Comparison of ENCODE assay signal across 18 mouse cellular contexts in the genomic region with DNA sequence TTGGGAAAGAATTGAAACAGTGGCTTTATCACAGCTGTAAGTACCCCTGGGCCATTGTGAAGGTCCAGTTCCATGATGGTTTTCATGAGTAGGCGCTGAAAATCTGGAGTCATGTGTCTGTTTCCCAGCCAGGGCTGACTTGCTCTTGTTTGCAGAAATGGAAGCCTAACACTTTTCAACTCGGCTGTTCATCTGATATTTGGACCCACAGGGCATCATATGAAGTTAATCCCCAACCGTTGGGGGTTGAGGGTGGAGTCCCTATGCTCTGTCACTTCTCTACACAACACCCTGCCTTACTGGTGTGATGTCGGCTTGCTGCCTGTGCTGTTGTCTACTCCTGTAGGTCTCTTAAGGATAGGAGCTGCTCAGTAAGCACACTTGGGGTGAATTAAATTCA.
"Had no signal": no experiment of that assay in that cellular context is flagged by ENCODE, and none has a peak within 500 bp of the region (broad histone marks: within the 10 kb centered on the region; RNA-seq: fewer than 3 reads in every experiment).

No protein-coding gene starts in this region.

- H3K36me3 ChIP-seq: lung, embryonic 15.5 days; midbrain, embryonic 13.5 days; midbrain, embryonic 15.5 days; neural tube, embryonic 12.5 days; stomach, embryonic 15.5 days had no signal

- ATAC-seq: liver, postnatal 0 days; lung, postnatal 0 days; midbrain, embryonic 13.5 days; midbrain, embryonic 15.5 days had no signal

- H3K27ac ChIP-seq: lung, embryonic 15.5 days; macrophage; midbrain, embryonic 13.5 days; midbrain, embryonic 15.5 days; neural tube, embryonic 12.5 days; stomach, embryonic 15.5 days; stomach, postnatal 0 days had no signal

- DNase-seq: liver, postnatal 0 days; lung, adult 2 months; lung, postnatal 14 days; lung, postnatal 36 days; right cerebral cortex, postnatal 14 days; thymus, adult 2 months; thymus, postnatal 25 days; thymus, postnatal 4 days had no signal

- H3K4me3 ChIP-seq: lung, embryonic 15.5 days; megakaryocyte, embryonic 14.5 days; midbrain, embryonic 13.5 days; midbrain, embryonic 15.5 days; neural tube, embryonic 12.5 days; stomach, embryonic 15.5 days had no signal

- H3K9ac ChIP-seq: liver, postnatal 0 days; lung, embryonic 15.5 days; midbrain, embryonic 13.5 days; midbrain, embryonic 15.5 days; neural tube, embryonic 12.5 days; stomach, embryonic 15.5 days had no signal

- H3K4me2 ChIP-seq: lung, embryonic 15.5 days; midbrain, embryonic 11.5 days; midbrain, embryonic 13.5 days; midbrain, embryonic 15.5 days; neural tube, embryonic 12.5 days; stomach, embryonic 15.5 days had no signal

- H3K9me3 ChIP-seq: lung, embryonic 15.5 days; megakaryocyte, embryonic 14.5 days; midbrain, embryonic 13.5 days; midbrain, embryonic 15.5 days; neural tube, embryonic 12.5 days; stomach, embryonic 15.5 days had no signal

- H3K27me3 ChIP-seq: lung, embryonic 15.5 days; megakaryocyte, embryonic 14.5 days; midbrain, embryonic 13.5 days; midbrain, embryonic 15.5 days; neural tube, embryonic 12.5 days; stomach, embryonic 15.5 days had no signal

- H3K4me1 ChIP-seq: lung, embryonic 15.5 days; midbrain, embryonic 13.5 days; midbrain, embryonic 15.5 days; neural tube, embryonic 12.5 days; stomach, embryonic 15.5 days had no signal
